Mouse (Mus musculus): Measurements from ENCODE around the gene Gm44511.

GRCm38 (mm10) chr6:128768047-128768446 is 58.1 kb downstream of the Gm44511 start:
- TF ChIP-seq CTCF (IDR thresholded peaks at IDR 0.05) (no peak), EP300 (IDR thresholded peaks at IDR 0.05) (no peak)

All from lung, postnatal 0 days (tissue).